Mouse (Mus musculus): Measurements from ENCODE around the gene Zranb3. TPM values are rescaled to one million over a fixed set of nuclear protein-coding genes. Genes with fewer than 3 reads are reported as not detected.
"Not testable (repeated sequence)": the region's sequence is repeated elsewhere in the genome, so short reads cannot be mapped to it uniquely, and the experiment has no call there.

Gene Zranb3
- polyA plus RNA-seq, 1 experiment from 2014 or later: 15.8 TPM

- H3K27me3 ChIP-seq (replicated peaks; ENCODE audit: low read depth, poor library complexity, severe bottlenecking): no peaks in the 10 kb centered on the region
- H3K4me1 ChIP-seq: no peaks in the 10 kb centered on the region
- no peak for DNase-seq (ENCODE audit: low spot score)
- H3K4me3 ChIP-seq: no peak overlapping the region
- WGBS: 93% methylated on average over 4 of the region's 4 CpGs
- no peak overlapping the region for H3K27ac ChIP-seq (replicated peaks)
- peaks cover 10% of the 10 kb centered on the region for H3K36me3 ChIP-seq (replicated peaks)
- H3K9me3 ChIP-seq: no peaks in the 10 kb centered on the region
These were observed 99.0 kb downstream of the Zranb3 start for GRCm38 (mm10) chr1:128003712-128004370.

DNA sequence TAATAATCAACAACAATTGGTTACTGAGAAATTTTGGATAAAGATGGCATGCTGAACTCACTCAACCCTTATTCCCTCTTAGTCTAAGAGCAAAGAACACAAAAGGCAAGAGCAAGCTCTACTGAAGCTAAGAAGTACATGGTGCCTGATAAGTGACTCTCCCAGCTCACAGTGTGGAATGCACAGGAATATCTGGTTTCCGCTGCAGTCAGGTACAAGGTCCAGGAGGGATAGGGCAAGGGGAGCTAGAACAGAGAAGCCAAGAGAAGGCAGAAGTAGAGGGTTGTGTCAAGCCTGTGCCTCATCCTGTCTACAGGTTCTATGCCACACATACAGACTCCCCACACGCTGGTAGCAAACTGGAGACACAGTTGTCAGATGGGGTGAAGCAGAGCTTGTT lies 100.7 kb downstream of the Zranb3 start:
- Histone ChIP-seq H3K4me1 (no peaks in the 10 kb centered on the region), H3K36me3 (replicated peaks) (peaks cover 14% of the 10 kb centered on the region), H3K27me3 (replicated peaks; ENCODE audit: low read depth, poor library complexity, severe bottlenecking) (no peaks in the 10 kb centered on the region), H3K4me3 (no peak overlapping the region), H3K9me3 (no peaks in the 10 kb centered on the region), H3K27ac (replicated peaks) (no peak overlapping the region)
- 91% methylated on average over 2 of the region's 2 CpGs for WGBS
- DNase-seq (ENCODE audit: low spot score): no peak

GRCm38 (mm10) chr1:128000931-128001330 lies 101.9 kb downstream of the Zranb3 start:
- not testable (repeated sequence) for H3K4me1 ChIP-seq; H3K36me3 ChIP-seq (replicated peaks); H3K9me3 ChIP-seq; DNase-seq (ENCODE audit: low spot score); H3K4me3 ChIP-seq; H3K27ac ChIP-seq (replicated peaks); H3K27me3 ChIP-seq (replicated peaks; ENCODE audit: low read depth, poor library complexity, severe bottlenecking)
- WGBS: 88% methylated on average over 4 of the region's 4 CpGs

DNA sequence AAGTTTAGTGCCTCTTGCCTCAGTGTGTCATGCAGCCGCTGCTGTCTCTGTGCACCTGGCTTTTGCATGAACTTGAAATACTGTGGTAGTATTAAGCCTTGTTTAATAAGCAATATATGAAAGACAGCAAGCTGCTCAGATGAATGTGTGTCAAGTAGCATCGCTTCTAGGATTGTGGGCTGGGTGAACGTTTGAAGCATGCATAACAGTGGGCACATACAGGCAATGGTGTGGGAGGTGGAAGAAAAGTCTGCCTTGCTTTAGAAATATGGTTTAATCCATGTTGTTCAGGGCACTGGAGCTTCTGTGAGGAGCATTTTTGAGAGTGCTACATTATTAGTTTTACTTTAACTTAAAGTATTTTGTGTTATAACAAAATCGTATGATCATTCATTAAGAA lies 109.0 kb downstream of the Zranb3 start:
- Histone ChIP-seq H3K4me3 (no peak overlapping the region), H3K36me3 (replicated peaks) (peaks cover 55% of the 10 kb centered on the region), H3K27me3 (replicated peaks; ENCODE audit: low read depth, poor library complexity, severe bottlenecking) (no peaks in the 10 kb centered on the region), H3K27ac (replicated peaks) (no peak overlapping the region), H3K4me1 (0 out of 2 replicates have a peak, but pooled peaks cover 5% of the 10 kb centered on the region), H3K9me3 (no peaks in the 10 kb centered on the region)
- no peak for DNase-seq (ENCODE audit: low spot score)
- 93% methylated on average over 4 of the region's 4 CpGs for WGBS

DNA sequence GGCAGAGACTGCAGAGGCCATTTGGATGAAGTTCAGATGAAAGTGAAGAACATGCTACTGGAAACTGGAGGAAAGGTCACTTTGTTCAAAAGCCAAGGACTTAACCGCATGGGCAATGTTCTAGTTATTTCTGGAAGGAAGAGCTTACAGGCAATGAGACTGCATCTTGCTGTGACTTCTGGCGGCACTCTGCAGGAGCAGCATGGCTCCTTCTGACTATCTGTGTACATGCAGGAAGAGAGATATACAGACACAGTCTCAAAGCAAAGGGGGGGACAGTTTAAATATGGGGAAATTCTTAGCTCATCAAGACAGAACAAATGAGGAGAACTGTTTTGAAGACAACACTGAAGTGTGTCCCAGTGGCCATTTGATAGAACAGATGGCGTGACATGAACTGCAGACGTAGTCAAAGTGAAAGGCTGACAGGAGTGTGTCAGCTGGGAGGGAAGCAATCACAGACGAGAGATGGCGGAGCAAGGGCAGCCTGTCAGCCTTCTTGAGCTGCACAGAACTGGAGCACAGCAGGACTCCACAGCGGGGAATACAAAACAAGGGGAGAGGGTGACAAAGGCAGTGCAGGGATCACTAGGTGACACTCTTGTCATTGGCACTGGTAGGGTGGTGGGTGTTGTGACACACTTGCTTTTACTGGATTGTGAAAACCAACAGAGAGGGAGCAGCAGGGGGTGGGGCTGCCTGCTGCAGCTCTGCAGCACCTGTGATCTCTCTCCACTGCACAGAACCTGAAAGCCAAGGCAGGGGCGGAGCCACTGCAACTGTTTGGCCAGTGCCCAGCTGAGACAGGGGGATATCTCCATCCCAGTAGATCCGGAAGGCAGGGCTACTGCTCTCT lies 112.7 kb downstream of the Zranb3 start:
- 62% methylated on average over 9 of the region's 9 CpGs for WGBS
- H3K27ac ChIP-seq (replicated peaks): no peak overlapping the region

GRCm38 (mm10) chr1:127989387-127989786 lies 113.5 kb downstream of the Zranb3 start:
- H3K4me1 ChIP-seq: peaks cover 16% of the 10 kb centered on the region
- H3K27ac ChIP-seq (replicated peaks): no peak overlapping the region
- peaks cover 45% of the 10 kb centered on the region for H3K36me3 ChIP-seq (replicated peaks)
- WGBS: 74% methylated on average over 4 of the region's 4 CpGs
- DNase-seq (ENCODE audit: low spot score): no peak
- H3K4me3 ChIP-seq: no peak overlapping the region
- H3K27me3 ChIP-seq (replicated peaks; ENCODE audit: low read depth, poor library complexity, severe bottlenecking): no peaks in the 10 kb centered on the region
- no peaks in the 10 kb centered on the region for H3K9me3 ChIP-seq

More for the DNA sequence above, 112.7 kb downstream of the Zranb3 start:
- DNase-seq (ENCODE audit: low spot score): no peak
- no peaks in the 10 kb centered on the region for H3K27me3 ChIP-seq (replicated peaks; ENCODE audit: low read depth, poor library complexity, severe bottlenecking)
- H3K36me3 ChIP-seq (replicated peaks): peaks cover 46% of the 10 kb centered on the region
- peaks cover 9% of the 10 kb centered on the region for H3K4me1 ChIP-seq
- H3K9me3 ChIP-seq: no peaks in the 10 kb centered on the region
- H3K4me3 ChIP-seq: no peak overlapping the region

DNA sequence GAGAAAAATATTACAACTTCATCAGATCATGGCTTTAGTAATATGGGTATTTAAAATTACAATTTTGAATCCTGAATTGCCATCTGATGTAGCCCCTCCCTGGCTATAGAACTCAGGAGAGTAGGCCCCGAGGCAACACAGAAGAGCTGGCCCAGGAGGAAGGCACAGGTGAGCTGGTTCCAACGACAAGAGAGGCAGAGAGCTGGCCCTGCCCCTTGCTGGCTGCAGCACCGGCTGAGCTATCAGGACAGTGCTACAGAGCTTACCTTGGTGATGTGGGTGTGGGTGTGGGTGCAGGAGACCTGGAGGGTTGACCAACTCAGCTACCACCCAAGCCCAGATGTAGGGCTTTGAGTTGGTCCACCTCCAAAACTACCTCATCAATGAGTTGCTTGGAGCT lies 114.6 kb downstream of the Zranb3 start:
- Histone ChIP-seq H3K4me1 (peaks cover 16% of the 10 kb centered on the region), H3K27me3 (replicated peaks; ENCODE audit: low read depth, poor library complexity, severe bottlenecking) (no peaks in the 10 kb centered on the region), H3K36me3 (replicated peaks) (peaks cover 39% of the 10 kb centered on the region), H3K4me3 (no peak overlapping the region), H3K9me3 (no peaks in the 10 kb centered on the region), H3K27ac (replicated peaks) (no peak overlapping the region)
- WGBS: 81% methylated on average over 3 of the region's 3 CpGs
- no peak for DNase-seq (ENCODE audit: low spot score)

DNA sequence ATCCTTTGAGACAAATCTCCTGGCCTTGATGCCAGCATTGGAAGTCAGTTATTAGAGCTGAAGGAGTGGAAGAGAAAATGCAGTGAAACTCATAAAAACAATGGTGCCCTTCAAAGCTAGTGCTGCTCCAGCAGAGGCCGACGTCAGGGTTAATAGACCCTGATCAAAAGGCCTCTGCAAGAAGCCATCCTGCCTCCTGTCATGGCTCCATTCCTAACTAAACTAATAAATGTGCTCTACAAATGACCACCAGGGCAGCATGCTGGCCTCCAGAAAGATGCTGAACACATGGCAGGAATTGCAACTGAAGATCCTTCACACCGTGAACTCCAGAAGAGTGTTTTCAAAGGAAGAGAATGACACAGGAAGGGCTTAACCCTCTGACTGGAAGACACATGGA lies 117.5 kb downstream of the Zranb3 start:
- no peak overlapping the region for H3K4me3 ChIP-seq
- peak overlapping the region; percentile 42; the same call in 1 of the 2 replicates for H3K27ac ChIP-seq (replicated peaks)
- peaks cover 12% of the 10 kb centered on the region for H3K36me3 ChIP-seq (replicated peaks)
- H3K27me3 ChIP-seq (replicated peaks; ENCODE audit: low read depth, poor library complexity, severe bottlenecking): no peaks in the 10 kb centered on the region
- no peaks in the 10 kb centered on the region for H3K9me3 ChIP-seq
- H3K4me1 ChIP-seq: peaks cover 27% of the 10 kb centered on the region
- WGBS: 22% methylated on average over 3 of the region's 3 CpGs
- DNase-seq (ENCODE audit: low spot score): peak; percentile 47

- DNase-seq (ENCODE audit: low spot score): no peak
- H3K4me3 ChIP-seq: no peak overlapping the region
These were observed 119.4 kb downstream of the Zranb3 start for GRCm38 (mm10) chr1:127983274-127983993.

DNA sequence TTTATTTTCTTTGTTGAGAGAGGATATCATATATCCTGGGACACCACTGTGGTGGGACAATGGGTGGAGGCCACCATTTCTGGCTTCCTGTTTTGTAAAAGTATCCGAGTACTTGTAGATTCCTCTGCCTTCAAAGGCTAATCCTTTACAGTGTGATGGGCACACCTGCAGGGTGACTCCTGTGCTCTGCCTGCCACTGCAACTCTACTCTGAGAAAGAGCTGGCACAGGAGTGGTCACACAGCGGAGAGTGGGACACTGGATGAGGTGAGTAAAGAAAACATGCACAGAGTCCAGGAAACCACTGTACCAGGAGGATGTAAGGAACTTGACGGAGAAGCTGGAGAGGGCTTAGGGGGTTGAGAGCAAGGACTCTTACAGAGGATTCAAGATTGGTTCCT lies 120.6 kb downstream of the Zranb3 start:
- 86% methylated on average over 3 of the region's 3 CpGs for WGBS
- Histone ChIP-seq H3K27ac (replicated peaks) (0 out of 2 replicates have a peak overlapping the region, but pooled peaks have one; percentile 20), H3K4me1 (peaks cover 23% of the 10 kb centered on the region), H3K27me3 (replicated peaks; ENCODE audit: low read depth, poor library complexity, severe bottlenecking) (no peaks in the 10 kb centered on the region), H3K9me3 (no peaks in the 10 kb centered on the region), H3K36me3 (replicated peaks) (peaks cover 5% of the 10 kb centered on the region; the same call in 1 of the 2 replicates), H3K4me3 (no peak overlapping the region)
- DNase-seq (ENCODE audit: low spot score): no peak

More at GRCm38 (mm10) chr1:127983274-127983993, 119.4 kb downstream of the Zranb3 start:
- no peaks in the 10 kb centered on the region for H3K9me3 ChIP-seq
- H3K36me3 ChIP-seq (replicated peaks): peaks cover 6% of the 10 kb centered on the region
- H3K27ac ChIP-seq (replicated peaks): no peak overlapping the region
- 90% methylated on average over 5 of the region's 5 CpGs for WGBS
- H3K4me1 ChIP-seq: peaks cover 23% of the 10 kb centered on the region
- H3K27me3 ChIP-seq (replicated peaks; ENCODE audit: low read depth, poor library complexity, severe bottlenecking): no peaks in the 10 kb centered on the region

GRCm38 (mm10) chr1:127980911-127981559 lies 121.8 kb downstream of the Zranb3 start:
- H3K27ac ChIP-seq (replicated peaks): no peak overlapping the region
- H3K36me3 ChIP-seq (replicated peaks): peaks cover 7% of the 10 kb centered on the region; the same call in 1 of the 2 replicates
- no peak overlapping the region for H3K4me3 ChIP-seq
- H3K4me1 ChIP-seq: peaks cover 23% of the 10 kb centered on the region
- DNase-seq (ENCODE audit: low spot score): peak; percentile 24
- no peaks in the 10 kb centered on the region for H3K27me3 ChIP-seq (replicated peaks; ENCODE audit: low read depth, poor library complexity, severe bottlenecking)
- 55% methylated on average over 2 of the region's 2 CpGs for WGBS
- no peaks in the 10 kb centered on the region for H3K9me3 ChIP-seq

DNA sequence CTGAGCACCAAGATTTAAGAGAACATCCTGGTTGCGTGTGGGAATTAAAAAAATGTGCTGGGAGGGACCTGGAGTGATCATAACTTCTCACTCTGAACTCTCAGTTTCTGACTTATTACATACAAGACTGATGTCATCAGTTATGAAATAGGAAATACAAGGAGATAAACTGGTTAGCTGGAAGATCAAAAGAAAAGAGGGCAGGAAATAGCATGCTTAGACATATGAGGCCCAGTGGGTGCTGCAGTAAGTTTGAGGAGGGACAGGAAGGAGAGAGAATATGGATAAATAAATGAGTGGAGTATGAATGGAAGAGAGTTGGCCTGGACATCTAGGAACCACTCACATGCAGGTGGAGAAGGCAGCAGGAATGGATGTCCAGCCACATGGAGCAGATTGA lies 124.7 kb downstream of the Zranb3 start:
- DNase-seq (ENCODE audit: low spot score): no peak
- Histone ChIP-seq H3K9me3 (no peaks in the 10 kb centered on the region), H3K36me3 (replicated peaks) (peaks cover 13% of the 10 kb centered on the region; the same call in 1 of the 2 replicates), H3K27ac (replicated peaks) (no peak overlapping the region), H3K4me3 (no peak overlapping the region), H3K4me1 (peaks cover 12% of the 10 kb centered on the region), H3K27me3 (replicated peaks; ENCODE audit: low read depth, poor library complexity, severe bottlenecking) (no peaks in the 10 kb centered on the region)
- 92% methylated on average over 1 of the region's 1 CpGs for WGBS

All from embryonic facial prominence, embryonic 10.5 days (tissue).